Mouse (Mus musculus) lung, embryonic 14.5 days (tissue): ENCODE results near the gene Gbp3. TPM values are rescaled to one million over a fixed set of nuclear protein-coding genes. Genes with fewer than 3 reads are reported as not detected.

Experiments used
- ATAC-seq: fragments of 200-750 bp; cut with Nextera tagmentation; 2 replicates; pipeline ENCODE4 v1.8.0; 2017; ENCODE audit warnings: mild to moderate bottlenecking, moderate TSS enrichment, moderate library complexity; ENCODE audit not compliant: insufficient read depth
- DNase-seq: peaks from one replicate; pipeline ENCODE4 v3.0.0-alpha.2; 2015
- H3K27ac ChIP-seq: fragments of 300-500 bp; sonication (generic); 2 replicates; pipeline ENCODE4 v1.5.1; 2014; ENCODE audit warnings: low read depth, mild to moderate bottlenecking, moderate library complexity
- H3K27me3 ChIP-seq: fragments of 300-500 bp; sonication (generic); 2 replicates; pipeline ENCODE4 v1.6.1; 2014; ENCODE audit warnings: low read length, control low read depth; ENCODE audit not compliant: insufficient read depth
- H3K36me3 ChIP-seq: fragments of 300-500 bp; sonication (generic); 2 replicates; pipeline ENCODE4 v1.6.1; 2014; ENCODE audit warnings: control low read depth; ENCODE audit not compliant: insufficient read depth
- H3K4me1 ChIP-seq: fragments of 300-500 bp; sonication (generic); 2 replicates; pipeline ENCODE4 v1.6.1; 2014; ENCODE audit warnings: antibody characterized with exemption, control low read depth; ENCODE audit not compliant: insufficient read depth
- H3K4me2 ChIP-seq: fragments of 300-500 bp; sonication (generic); 2 replicates; pipeline ENCODE4 v1.6.1; 2014; ENCODE audit warnings: mild to moderate bottlenecking
- H3K4me3 ChIP-seq: fragments of 300-500 bp; sonication (generic); 2 replicates; pipeline ENCODE4 v1.5.1; 2014; ENCODE audit warnings: low read depth, low read length
- H3K9ac ChIP-seq: fragments of 300-500 bp; sonication (generic); 2 replicates; pipeline ENCODE4 v1.6.1; 2014
- H3K9me3 ChIP-seq: fragments of 300-500 bp; sonication (generic); 2 replicates; pipeline ENCODE4 v1.6.1; 2016; ENCODE audit warnings: low read depth, low read length, control low read depth
- CTCF ChIP-seq: IDR thresholded peaks from 2 replicates; pipeline ENCODE4 v1.5.1; 2016; ENCODE audit warnings: antibody characterized with exemption, low read depth
- WGBS: fragments of 180-500 bp; shearing (Covaris S2); extraction: QIAGEN DNeasy Blood & Tissue Kit; methylation state at CpG from one replicate; pipeline ENCODE4 v1.1.7; 2014; 5-methylcytosine and 5-hydroxymethylcytosine counted together
- polyA plus RNA-seq: library from polyadenylated mRNA; unstranded; fragments of >200 nt; fragmentation: Nextera tagmentation; extraction: Ambion mirVana; gene quantifications from 2 replicates; pipeline ENCODE4 v1.2.1, GENCODE M21; 2014

The Gbp3 gene
- polyA plus RNA-seq, 1 experiment from 2014 or later: 1.3 TPM

- 89% methylated on average over 4 of the region's 4 CpGs for WGBS
- DNase-seq: no peak
- Histone ChIP-seq H3K9me3 (no peaks in the 10 kb centered on the region), H3K27ac (no peak overlapping the region), H3K4me1 (no peaks in the 10 kb centered on the region), H3K4me2 (no peak overlapping the region), H3K4me3 (no peak overlapping the region), H3K27me3 (no peaks in the 10 kb centered on the region), H3K9ac (no peak overlapping the region), H3K36me3 (no peaks in the 10 kb centered on the region)
- no peak for ATAC-seq
- TF ChIP-seq CTCF: no peak
Measured at GRCm38 (mm10) chr3:142583067-142583466, 23.2 kb downstream of the Gbp3 start.

DNA sequence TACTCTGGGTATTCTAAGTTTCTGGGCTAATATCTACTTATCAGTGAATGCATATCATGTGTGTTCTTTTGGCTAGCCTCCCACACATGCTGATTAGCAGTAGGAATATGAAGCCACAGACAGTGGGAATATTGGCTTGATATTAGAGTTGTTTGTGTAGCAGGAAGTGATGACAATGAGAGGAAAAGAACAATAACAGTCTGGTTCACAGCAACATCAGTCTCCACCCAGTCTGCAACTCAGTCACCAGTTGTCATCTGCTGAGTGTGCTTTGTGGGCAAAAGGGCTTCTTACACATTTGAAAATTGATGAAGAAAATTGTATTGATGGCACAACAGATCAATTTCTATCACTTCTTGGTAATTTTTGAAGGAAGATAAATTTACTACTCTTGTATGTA is 27.6 kb downstream of the Gbp3 start:
- Histone ChIP-seq H3K4me1 (no peaks in the 10 kb centered on the region), H3K27me3 (no peaks in the 10 kb centered on the region), H3K9ac (no peak overlapping the region), H3K4me2 (no peak overlapping the region), H3K4me3 (no peak overlapping the region), H3K27ac (no peak overlapping the region), H3K9me3 (no peaks in the 10 kb centered on the region), H3K36me3 (no peaks in the 10 kb centered on the region)
- no peak for TF ChIP-seq CTCF
- DNase-seq: peak; percentile 8
- ATAC-seq: no peak

DNA sequence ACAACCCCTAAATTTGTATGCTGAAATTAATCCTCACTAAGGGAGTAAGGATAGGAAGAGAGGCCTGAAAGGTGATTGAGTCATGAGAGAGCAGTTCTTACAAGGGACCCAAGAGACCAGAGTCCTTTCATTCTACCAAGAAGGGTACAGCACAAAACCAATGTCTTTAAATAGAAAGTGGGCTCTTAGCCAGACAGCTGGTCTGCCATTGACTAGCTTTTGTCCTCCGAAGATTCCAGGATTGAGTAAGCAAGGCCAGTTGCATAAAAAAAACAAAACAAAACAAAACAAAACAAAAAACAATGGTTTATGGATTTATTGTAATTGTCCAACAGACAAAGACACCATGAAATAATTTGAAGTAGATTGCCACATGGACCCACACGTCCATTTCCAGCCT is 29.1 kb downstream of the Gbp3 start:
- Histone ChIP-seq H3K27me3 (no peaks in the 10 kb centered on the region), H3K27ac (no peak overlapping the region), H3K4me2 (no peak overlapping the region), H3K9me3 (no peaks in the 10 kb centered on the region), H3K9ac (no peak overlapping the region), H3K36me3 (no peaks in the 10 kb centered on the region), H3K4me1 (no peaks in the 10 kb centered on the region), H3K4me3 (no peak overlapping the region)
- TF ChIP-seq CTCF: no peak
- WGBS: 65% methylated on average over 2 of the region's 2 CpGs
- DNase-seq: peak; percentile 9
- no peak for ATAC-seq

GRCm38 (mm10) chr3:142590431-142591067 is 30.7 kb downstream of the Gbp3 start:
- Histone ChIP-seq H3K27ac (no peak overlapping the region), H3K4me1 (no peaks in the 10 kb centered on the region), H3K9me3 (no peaks in the 10 kb centered on the region), H3K4me2 (no peak overlapping the region), H3K9ac (no peak overlapping the region), H3K27me3 (no peaks in the 10 kb centered on the region), H3K4me3 (no peak overlapping the region), H3K36me3 (no peaks in the 10 kb centered on the region)
- no peak for TF ChIP-seq CTCF
- DNase-seq (no peak), ATAC-seq (no peak)
- WGBS: 73% methylated on average over 4 of the region's 4 CpGs

DNA sequence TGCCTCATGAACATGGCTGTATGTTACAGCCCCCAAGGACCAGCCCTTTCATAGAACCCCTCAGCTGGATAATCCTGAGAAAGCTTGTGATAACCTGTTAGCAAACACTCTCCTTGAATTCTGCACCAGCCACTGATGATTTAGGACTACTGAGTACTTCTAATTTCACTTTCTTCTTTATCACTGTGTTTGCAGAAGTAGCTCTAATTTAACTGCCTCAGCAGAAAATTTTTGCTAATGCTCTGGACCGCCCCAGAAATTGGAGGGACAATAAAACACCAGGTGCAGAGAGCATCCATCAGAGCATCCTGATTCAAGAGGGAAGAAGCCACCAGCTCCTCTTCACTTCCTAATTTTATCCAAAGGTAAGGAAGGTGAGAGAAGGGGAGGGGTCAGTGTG is 34.7 kb downstream of the Gbp3 start, which contains the start of gene Gbp2b:
Gene Gbp2b, plus strand, starts transcription at position 301 of the 400 bp plus-strand sequence.
- no peak within 1 kb of the TSS for H3K4me2 ChIP-seq
- H3K4me3 ChIP-seq: no peak within 1 kb of the TSS
- no peak within 1 kb of the TSS for H3K27ac ChIP-seq
- DNase-seq: no peak
- H3K9me3 ChIP-seq: no peaks in the 10 kb centered on the region
- no peaks in the 10 kb centered on the region for H3K4me1 ChIP-seq
- no peak for TF ChIP-seq CTCF
- no peaks in the 10 kb centered on the region for H3K36me3 ChIP-seq
- no peaks in the 10 kb centered on the region for H3K27me3 ChIP-seq
- ATAC-seq: no peak
- WGBS: 73% methylated on average over 1 of the region's 1 CpGs
- no peak within 1 kb of the TSS for H3K9ac ChIP-seq

DNA sequence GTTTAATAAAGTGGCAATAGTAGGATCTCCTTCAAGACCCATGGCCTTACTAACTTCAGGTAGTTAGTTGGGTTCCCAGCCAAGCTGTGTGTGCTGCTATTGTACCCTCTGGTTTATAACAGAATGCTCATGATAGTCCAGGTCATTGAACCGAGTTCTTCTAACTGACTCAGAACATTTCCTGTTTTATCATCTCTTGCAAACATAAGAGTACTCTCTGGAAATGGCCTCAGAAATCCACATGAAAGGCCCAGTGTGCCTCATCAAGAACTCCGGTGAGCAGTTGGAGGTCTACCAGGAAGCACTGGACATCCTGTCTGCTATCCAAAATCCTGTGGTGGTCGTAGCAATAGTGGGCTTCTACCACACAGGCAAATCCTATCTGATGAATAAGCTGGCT is 38.1 kb downstream of the Gbp3 start:
- H3K4me1 ChIP-seq: no peaks in the 10 kb centered on the region
- no peak overlapping the region for H3K4me2 ChIP-seq
- 78% methylated on average over 3 of the region's 3 CpGs for WGBS
- H3K9ac ChIP-seq: no peak overlapping the region
- ATAC-seq (no peak), DNase-seq (no peak)
- no peaks in the 10 kb centered on the region for H3K9me3 ChIP-seq
- H3K27me3 ChIP-seq: no peaks in the 10 kb centered on the region
- H3K36me3 ChIP-seq: no peaks in the 10 kb centered on the region
- TF ChIP-seq CTCF: no peak
- no peak overlapping the region for H3K27ac ChIP-seq
- H3K4me3 ChIP-seq: no peak overlapping the region

- Histone ChIP-seq H3K9ac (no peak overlapping the region), H3K27ac (no peak overlapping the region), H3K4me2 (no peak overlapping the region), H3K27me3 (no peaks in the 10 kb centered on the region), H3K36me3 (no peaks in the 10 kb centered on the region), H3K4me1 (no peaks in the 10 kb centered on the region), H3K4me3 (no peak overlapping the region), H3K9me3 (no peaks in the 10 kb centered on the region)
- DNase-seq (no peak), ATAC-seq (no peak)
- TF ChIP-seq CTCF: no peak
Measured at GRCm38 (mm10) chr3:142601675-142602074, 41.8 kb downstream of the Gbp3 start.

DNA sequence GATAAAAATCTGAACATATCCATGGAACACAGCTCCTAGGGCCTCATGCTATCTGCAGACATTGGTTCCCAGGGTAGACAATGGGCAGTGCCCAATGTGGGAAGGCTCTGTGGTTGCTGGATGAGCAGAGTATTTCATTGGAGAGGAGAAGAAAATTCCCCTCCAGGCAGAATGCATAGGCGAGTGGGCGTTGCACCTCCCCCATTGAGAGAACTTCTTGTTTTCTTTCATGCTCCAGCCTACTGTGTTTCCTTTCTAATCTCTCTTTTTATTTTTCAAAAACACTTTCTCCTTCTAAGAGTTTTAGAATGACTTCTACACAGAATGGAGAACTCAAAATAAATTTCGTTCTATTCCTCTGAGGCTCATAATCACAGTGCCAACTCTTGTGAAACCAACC is 58.8 kb downstream of the Gbp3 start:
- no peaks in the 10 kb centered on the region for H3K27me3 ChIP-seq
- no peak for TF ChIP-seq CTCF
- no peaks in the 10 kb centered on the region for H3K36me3 ChIP-seq
- no peaks in the 10 kb centered on the region for H3K9me3 ChIP-seq
- H3K4me1 ChIP-seq: no peaks in the 10 kb centered on the region
- H3K4me3 ChIP-seq: no peak overlapping the region
- no peak overlapping the region for H3K27ac ChIP-seq
- H3K4me2 ChIP-seq: no peak overlapping the region
- no peak for ATAC-seq
- H3K9ac ChIP-seq: no peak overlapping the region
- WGBS: 76% methylated on average over 3 of the region's 3 CpGs
- DNase-seq: no peak
